Mouse (Mus musculus) intestine, embryonic 16.5 days (tissue): ENCODE data around the gene Btn1a1. TPM values are rescaled to one million over a fixed set of nuclear protein-coding genes. Genes with fewer than 3 reads are reported as not detected.
A peak's percentile ranks its signal among the peaks of the same experiment; 100 is the strongest.

ENCODE experiments used
- ATAC-seq: fragments of 200-750 bp; cut with Nextera tagmentation; 2 replicates; pipeline ENCODE4 v1.8.0; 2017; ENCODE audit warnings: moderate TSS enrichment, moderate library complexity
- H3K27ac ChIP-seq: fragments of 300-500 bp; sonication (generic); 2 replicates; pipeline ENCODE4 v1.5.1; 2014; ENCODE audit warnings: mild to moderate bottlenecking, low read length
- H3K27me3 ChIP-seq: fragments of 300-500 bp; sonication (generic); replicated peaks from 2 replicates; pipeline ENCODE4 v1.6.1; 2014; ENCODE audit warnings: low read length, control low read depth, mixed read lengths; ENCODE audit not compliant: control insufficient read depth, insufficient read depth
- H3K36me3 ChIP-seq: fragments of 300-500 bp; sonication (generic); 2 replicates; pipeline ENCODE4 v1.6.1; 2014; ENCODE audit warnings: low read length, control low read depth; ENCODE audit not compliant: control insufficient read depth, insufficient read depth
- H3K4me1 ChIP-seq: fragments of 300-500 bp; sonication (generic); 2 replicates; pipeline ENCODE4 v1.6.1; 2014; ENCODE audit warnings: low read length, control low read depth, mixed read lengths; ENCODE audit not compliant: control insufficient read depth, insufficient read depth
- H3K4me2 ChIP-seq: fragments of 300-500 bp; sonication (generic); 2 replicates; pipeline ENCODE4 v1.6.1; 2014; ENCODE audit warnings: low read depth, low read length, control low read depth
- H3K4me3 ChIP-seq: fragments of 300-500 bp; sonication (generic); 2 replicates; pipeline ENCODE4 v1.5.1; 2014; ENCODE audit warnings: mild to moderate bottlenecking, low read length
- H3K9ac ChIP-seq: fragments of 300-500 bp; sonication (generic); 2 replicates; pipeline ENCODE4 v1.6.1; 2014; ENCODE audit warnings: low read depth, low read length
- H3K9me3 ChIP-seq: fragments of 300-500 bp; sonication (generic); 2 replicates; pipeline ENCODE4 v1.6.1; 2016; ENCODE audit warnings: low read length, control low read depth; ENCODE audit not compliant: control insufficient read depth
- WGBS: fragments of 180-500 bp; shearing (Covaris S2); extraction: QIAGEN DNeasy Blood & Tissue Kit; methylation state at CpG from one replicate; pipeline ENCODE4 v1.1.7; 2014; 5-methylcytosine and 5-hydroxymethylcytosine counted together
- polyA plus RNA-seq: library from polyadenylated mRNA; unstranded; fragments of >200 nt; fragmentation: Nextera tagmentation; extraction: Ambion mirVana; gene quantifications from 2 replicates; pipeline ENCODE4 v1.2.1, GENCODE M21; 2015

The Btn1a1 gene
- polyA plus RNA-seq, 1 experiment from 2014 or later = 0.11 TPM

- WGBS = 40% methylated on average over 1 of the region's 1 CpGs
- Histone ChIP-seq H3K27ac (no peak overlapping the region), H3K4me2 (no peak overlapping the region), H3K27me3 (no peaks in the 10 kb centered on the region), H3K4me3 (no peak overlapping the region), H3K4me1 (peaks cover 6% of the 10 kb centered on the region; the same call in 1 of the 2 replicates), H3K9me3 (no peaks in the 10 kb centered on the region), H3K36me3 (no peaks in the 10 kb centered on the region), H3K9ac (no peak overlapping the region)
- no peak for ATAC-seq
Measured at GRCm38 (mm10) chr13:23490863-23491262, 25.2 kb upstream of the Btn1a1 start.

GRCm38 (mm10) chr13:23488400-23489322 is 23.0 kb upstream of the Btn1a1 start, which contains the start of gene Btn2a2:
Gene Btn2a2 (minus strand): TSS chr13:23488857.
- Histone ChIP-seq H3K4me2 (peak within 1 kb of the TSS; percentile 84), H3K4me3 (peak within 1 kb of the TSS; percentile 47), H3K9me3 (no peaks in the 10 kb centered on the region), H3K9ac (peak within 1 kb of the TSS; percentile 43; the same call in 1 of the 2 replicates), H3K27ac (no peak within 1 kb of the TSS), H3K36me3 (no peaks in the 10 kb centered on the region), H3K27me3 (no peaks in the 10 kb centered on the region), H3K4me1 (peaks cover 6% of the 10 kb centered on the region; the same call in 1 of the 2 replicates)
- ATAC-seq = peak; percentile 98
- WGBS = 3% methylated on average over 13 of the region's 14 CpGs

DNA sequence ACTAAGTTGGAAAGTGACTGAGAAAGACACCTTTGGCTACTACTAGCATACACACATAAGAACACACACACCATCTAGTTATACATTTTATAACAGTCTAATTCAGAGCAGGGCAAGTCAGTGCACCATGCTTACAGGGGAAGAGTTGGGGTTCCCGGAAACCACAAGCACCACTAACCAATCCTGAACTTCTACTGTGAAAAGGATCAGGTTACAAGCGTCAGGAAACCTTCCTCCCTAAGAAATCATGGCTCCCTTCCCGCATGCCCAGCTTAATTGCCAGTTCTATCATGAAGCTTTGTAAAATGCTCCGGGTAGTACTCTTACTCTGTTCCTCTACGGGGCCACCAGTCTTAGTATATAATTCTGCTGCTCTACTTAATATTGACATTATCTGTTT is 19.6 kb upstream of the Btn1a1 start:
- Histone ChIP-seq H3K27me3 (no peaks in the 10 kb centered on the region), H3K4me1 (peaks cover 6% of the 10 kb centered on the region; the same call in 1 of the 2 replicates), H3K4me2 (no peak overlapping the region), H3K9me3 (no peaks in the 10 kb centered on the region), H3K4me3 (no peak overlapping the region), H3K36me3 (no peaks in the 10 kb centered on the region), H3K27ac (no peak overlapping the region), H3K9ac (no peak overlapping the region)
- 44% methylated on average over 5 of the region's 5 CpGs for WGBS
- no peak for ATAC-seq

GRCm38 (mm10) chr13:23483153-23483552 is 17.5 kb upstream of the Btn1a1 start:
- no peak overlapping the region for H3K9ac ChIP-seq
- no peaks in the 10 kb centered on the region for H3K36me3 ChIP-seq
- H3K4me1 ChIP-seq = peaks cover 2% of the 10 kb centered on the region; the same call in 1 of the 2 replicates
- H3K9me3 ChIP-seq = no peaks in the 10 kb centered on the region
- H3K27ac ChIP-seq = no peak overlapping the region
- H3K4me3 ChIP-seq = no peak overlapping the region
- H3K4me2 ChIP-seq = no peak overlapping the region
- no peak for ATAC-seq
- 92% methylated on average over 2 of the region's 2 CpGs for WGBS
- no peaks in the 10 kb centered on the region for H3K27me3 ChIP-seq

- H3K36me3 ChIP-seq = no peaks in the 10 kb centered on the region
- H3K4me3 ChIP-seq = no peak overlapping the region
- H3K4me2 ChIP-seq = no peak overlapping the region
- WGBS = 30% methylated on average over 2 of the region's 2 CpGs
- H3K9ac ChIP-seq = no peak overlapping the region
- H3K27me3 ChIP-seq = no peaks in the 10 kb centered on the region
- H3K4me1 ChIP-seq = no peaks in the 10 kb centered on the region
- no peak overlapping the region for H3K27ac ChIP-seq
- H3K9me3 ChIP-seq = no peaks in the 10 kb centered on the region
- no peak for ATAC-seq
Measured at GRCm38 (mm10) chr13:23475658-23476057, 10.0 kb upstream of the Btn1a1 start.

- Histone ChIP-seq H3K36me3 (no peaks in the 10 kb centered on the region), H3K9ac (no peak overlapping the region), H3K27me3 (no peaks in the 10 kb centered on the region), H3K27ac (no peak overlapping the region), H3K4me1 (peaks cover 19% of the 10 kb centered on the region), H3K9me3 (no peaks in the 10 kb centered on the region), H3K4me3 (no peak overlapping the region), H3K4me2 (no peak overlapping the region)
- ATAC-seq = peak; percentile 60
- 5% methylated on average over 9 of the region's 9 CpGs for WGBS
Measured at GRCm38 (mm10) chr13:23466911-23467310, 1.2 kb upstream of the Btn1a1 start.

DNA sequence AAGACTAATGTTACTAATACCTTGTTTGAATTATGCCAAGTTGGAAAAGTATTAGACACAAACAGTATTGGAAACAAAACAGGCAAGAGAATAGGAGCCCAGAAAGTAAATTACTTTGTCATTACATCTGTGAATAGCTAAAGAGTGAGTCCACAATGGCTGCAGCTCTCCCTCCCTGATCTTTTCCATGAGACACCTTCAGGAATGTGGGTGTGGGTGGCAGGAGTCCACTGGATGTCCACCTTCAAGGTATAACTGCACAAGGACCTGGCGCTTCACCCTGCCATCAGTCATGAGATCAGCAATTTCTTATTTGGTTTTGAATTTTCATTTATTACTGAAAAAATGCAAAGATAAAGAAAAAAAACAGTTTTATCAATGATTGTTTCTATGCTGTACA is 605 bp upstream of the Btn1a1 start:
- Histone ChIP-seq H3K9me3 (no peaks in the 10 kb centered on the region), H3K27me3 (no peaks in the 10 kb centered on the region), H3K9ac (no peak overlapping the region), H3K27ac (no peak overlapping the region), H3K4me1 (peaks cover 19% of the 10 kb centered on the region), H3K36me3 (no peaks in the 10 kb centered on the region), H3K4me3 (no peak overlapping the region), H3K4me2 (no peak overlapping the region)
- WGBS = 79% methylated on average over 1 of the region's 1 CpGs
- ATAC-seq = no peak

DNA sequence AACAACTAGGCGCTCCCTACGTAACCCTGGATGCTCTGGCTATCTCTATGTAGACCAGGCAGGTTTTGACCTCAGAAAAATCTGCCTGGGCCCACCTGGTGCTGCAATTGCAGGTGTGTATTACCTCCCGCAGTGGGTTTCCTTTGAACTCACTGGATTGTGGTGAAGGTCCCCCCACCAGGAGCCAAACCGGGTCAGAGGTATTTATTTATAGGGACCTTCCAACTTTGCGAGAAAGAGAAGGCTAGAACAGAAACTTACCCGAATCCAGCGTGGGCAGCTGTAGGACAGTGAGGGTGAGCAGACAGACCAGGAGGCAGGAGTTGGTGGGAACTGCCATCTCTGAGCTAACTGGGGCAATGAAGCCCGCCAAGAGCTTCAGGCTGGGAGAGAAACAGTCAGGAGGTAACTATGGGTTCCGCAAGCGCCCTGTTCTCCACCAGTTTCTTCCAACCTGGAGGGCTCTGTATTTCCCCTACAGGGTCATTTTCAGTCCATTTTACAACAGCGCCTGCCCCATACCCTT is 797 bp downstream of the Btn1a1 start:
- Histone ChIP-seq H3K9me3 (no peaks in the 10 kb centered on the region), H3K4me1 (peaks cover 19% of the 10 kb centered on the region), H3K27ac (no peak overlapping the region), H3K27me3 (no peaks in the 10 kb centered on the region), H3K4me2 (peak overlapping the region; percentile 88), H3K9ac (peak overlapping the region; percentile 70), H3K4me3 (peak overlapping the region; percentile 64), H3K36me3 (no peaks in the 10 kb centered on the region)
- WGBS = 9% methylated on average over 11 of the region's 11 CpGs
- ATAC-seq = peak; percentile 24; the same call in 1 of the 2 replicates

DNA sequence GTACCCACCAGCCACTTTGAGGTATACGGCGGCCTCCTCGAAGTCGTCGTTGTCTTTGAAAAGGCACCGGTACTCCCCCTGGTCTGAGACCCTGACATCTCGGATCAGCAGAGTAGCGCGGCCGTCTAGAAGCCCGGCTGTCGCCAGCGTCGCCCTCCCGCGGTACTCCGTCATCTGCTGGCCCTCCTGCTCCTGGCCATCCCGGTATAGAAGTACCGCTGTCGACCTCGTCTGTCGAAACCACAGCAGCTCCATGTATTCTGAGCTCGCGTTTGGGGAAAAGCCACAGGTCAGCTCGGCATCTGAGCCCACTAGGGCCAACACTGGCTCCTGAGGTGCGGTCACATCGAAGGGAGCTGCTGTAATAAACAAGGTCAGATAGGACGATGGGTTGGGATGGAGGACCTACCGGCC is 1.5 kb downstream of the Btn1a1 start:
- H3K4me2 ChIP-seq = peak overlapping the region; percentile 88
- H3K4me1 ChIP-seq = peaks cover 19% of the 10 kb centered on the region
- under 1% methylated on average over 29 of the region's 29 CpGs for WGBS
- ATAC-seq = peak; percentile 41
- H3K27ac ChIP-seq = no peak overlapping the region
- peak overlapping the region; percentile 64 for H3K4me3 ChIP-seq
- H3K9ac ChIP-seq = peak overlapping the region; percentile 70
- H3K9me3 ChIP-seq = no peaks in the 10 kb centered on the region
- no peaks in the 10 kb centered on the region for H3K36me3 ChIP-seq
- no peaks in the 10 kb centered on the region for H3K27me3 ChIP-seq
